Mouse (Mus musculus) MEL (cell line): ENCODE results near the gene Hsp90ab1. TPM values are rescaled to one million over a fixed set of nuclear protein-coding genes. Genes with fewer than 3 reads are reported as not detected.

Experiments
- DNase-seq: peaks from one replicate; pipeline ENCODE4 v3.0.0; 2011; ENCODE audit warnings: low read depth, low spot score
- H3K27ac ChIP-seq: 2 replicates; pipeline ENCODE4 v1.5.1; 2012; ENCODE audit warnings: low read depth, mild to moderate bottlenecking, control low read depth, low read length, moderate library complexity; ENCODE audit not compliant: control insufficient read depth
- H3K27me3 ChIP-seq, 2 experiments: fragments of 150-350 bp in 1 of 2; sonication (generic) in 1 of 2; 2 replicates each; pipeline ENCODE4 v1.6.1; 2012; ENCODE audit warnings: low read length in 2 of 2, mild to moderate bottlenecking in 2 of 2, improper control_type of control experiment in 1 of 2, moderate library complexity in 1 of 2; ENCODE audit not compliant: insufficient read depth in 2 of 2, control insufficient read depth in 1 of 2
- H3K36me3 ChIP-seq, 2 experiments: 2 replicates each; pipeline ENCODE4 v1.6.1; 2012 to 2014; ENCODE audit warnings: low read length in 2 of 2, improper control_type of control experiment in 1 of 2, inconsistent platforms in 1 of 2, mild to moderate bottlenecking in 1 of 2; ENCODE audit not compliant: insufficient read depth in 2 of 2, control insufficient read depth in 1 of 2
- H3K4me1 ChIP-seq, 2 experiments: fragments of 150-350 bp in 1 of 2; sonication (generic) in 1 of 2; 2 replicates each; pipeline ENCODE4 v1.6.1; 2012; ENCODE audit warnings: low read length in 2 of 2, improper control_type of control experiment in 1 of 2, mild to moderate bottlenecking in 1 of 2; ENCODE audit not compliant: insufficient read depth in 2 of 2, control insufficient read depth in 1 of 2
- H3K4me3 ChIP-seq, 2 experiments: fragments of 150-350 bp in 1 of 2; sonication (generic) in 1 of 2; 2 replicates each; pipeline ENCODE4 v1.5.1; 2012; ENCODE audit warnings: low read depth in 2 of 2, low read length in 2 of 2, mild to moderate bottlenecking in 2 of 2, moderate library complexity in 2 of 2, control low read depth in 1 of 2, improper control_type of control experiment in 1 of 2; ENCODE audit not compliant: control insufficient read depth in 1 of 2, insufficient read depth in 1 of 2
- H3K79me2 ChIP-seq: 2 replicates; pipeline ENCODE4 v1.6.1; 2012; ENCODE audit warnings: mild to moderate bottlenecking, low read length, moderate library complexity; ENCODE audit not compliant: control insufficient read depth, poor library complexity, insufficient read depth
- H3K9ac ChIP-seq: 2 replicates; pipeline ENCODE4 v1.6.1; 2012; ENCODE audit warnings: low read depth, mild to moderate bottlenecking, control low read depth, low read length, moderate library complexity; ENCODE audit not compliant: control insufficient read depth, poor library complexity, severe bottlenecking
- H3K9me3 ChIP-seq: fragments of 150-350 bp; sonication (generic); replicated peaks from 2 replicates; pipeline ENCODE4 v1.6.1; 2012; ENCODE audit warnings: mild to moderate bottlenecking, low read length, improper control_type of control experiment, moderate library complexity; ENCODE audit not compliant: insufficient read depth
- CHD1 ChIP-seq: IDR thresholded peaks from 2 replicates; pipeline ENCODE4 v1.6.1; 2012; ENCODE audit warnings: low read depth, mild to moderate bottlenecking, inconsistent platforms, low read length, improper control_type of control experiment
- CTCF ChIP-seq, 3 experiments: IDR thresholded peaks in 2 of 3; conservative IDR thresholded peaks in 1 of 3; 2 replicates each; pipeline ENCODE4 v1.5.1; 2011 to 2012; ENCODE audit warnings: low read length in 3 of 3, low read depth in 2 of 3, mild to moderate bottlenecking in 2 of 3, improper control_type of control experiment in 1 of 3, inconsistent platforms in 1 of 3, mixed read lengths in 1 of 3, moderate library complexity in 1 of 3; ENCODE audit not compliant: control insufficient read depth in 1 of 3, insufficient read depth in 1 of 3, poor library complexity in 1 of 3, severe bottlenecking in 1 of 3
- EP300 ChIP-seq, 2 experiments: IDR thresholded peaks; 2 replicates each; pipeline ENCODE4 v1.6.1; 2011; ENCODE audit warnings: improper control_type of control experiment in 2 of 2, low read length in 2 of 2, low read depth in 1 of 2, mild to moderate bottlenecking in 1 of 2
- ETS1 ChIP-seq: IDR thresholded peaks from 2 replicates; pipeline ENCODE4 v1.6.1; 2012; ENCODE audit warnings: low read depth, mild to moderate bottlenecking, inconsistent platforms, low read length, improper control_type of control experiment, moderate library complexity
- GABPA ChIP-seq: IDR thresholded peaks from 2 replicates; pipeline ENCODE4 v1.6.1; 2012; ENCODE audit warnings: low read depth, mild to moderate bottlenecking, inconsistent platforms, low read length, improper control_type of control experiment, moderate library complexity
- GATA1 ChIP-seq: IDR thresholded peaks from 2 replicates; pipeline ENCODE4 v1.6.1; 2011; ENCODE audit warnings: low read depth, low read length, improper control_type of control experiment
- MAX ChIP-seq: IDR thresholded peaks from 2 replicates; pipeline ENCODE4 v1.6.1; 2011; ENCODE audit warnings: low read length, improper control_type of control experiment
- POLR2A ChIP-seq, 2 experiments: IDR thresholded peaks; 2 replicates each; pipeline ENCODE4 v1.6.1; 2011 to 2012; ENCODE audit warnings: low read length in 2 of 2, mild to moderate bottlenecking in 2 of 2, control low read depth in 1 of 2, improper control_type of control experiment in 1 of 2, low read depth in 1 of 2, moderate library complexity in 1 of 2; ENCODE audit not compliant: control insufficient read depth in 1 of 2, insufficient read depth in 1 of 2, poor library complexity in 1 of 2
- POLR2AphosphoS5 ChIP-seq: IDR thresholded peaks from 2 replicates; pipeline ENCODE4 v1.6.1; 2012; ENCODE audit warnings: low read depth, borderline replicate concordance, mild to moderate bottlenecking, inconsistent platforms, low read length, moderate library complexity, mixed read lengths
- RAD21 ChIP-seq: IDR thresholded peaks from 2 replicates; pipeline ENCODE4 v1.6.1; 2011; ENCODE audit warnings: mild to moderate bottlenecking, low read depth, low read length, improper control_type of control experiment
- RCOR1 ChIP-seq: IDR thresholded peaks from 2 replicates; pipeline ENCODE4 v1.6.1; 2012; ENCODE audit warnings: low read depth, mild to moderate bottlenecking, inconsistent platforms, low read length, improper control_type of control experiment
- TAL1 ChIP-seq: IDR thresholded peaks from 2 replicates; pipeline ENCODE4 v1.6.1; 2012; ENCODE audit warnings: mild to moderate bottlenecking, inconsistent platforms, low read length, moderate library complexity, mixed read lengths
- TBP ChIP-seq: IDR thresholded peaks from 2 replicates; pipeline ENCODE4 v1.8.0; 2011; ENCODE audit warnings: low read depth, low read length, improper control_type of control experiment
- TCF12 ChIP-seq: IDR thresholded peaks from 2 replicates; pipeline ENCODE4 v1.6.1; 2014; ENCODE audit warnings: low read depth, mild to moderate bottlenecking, inconsistent platforms, low read length, improper control_type of control experiment, moderate library complexity
- UBTF ChIP-seq: IDR thresholded peaks from 2 replicates; pipeline ENCODE4 v1.6.1; 2012; ENCODE audit warnings: low read depth, mild to moderate bottlenecking, inconsistent platforms, low read length, improper control_type of control experiment, moderate library complexity, borderline replicate concordance; ENCODE audit not compliant: insufficient read depth
- USF1 ChIP-seq: IDR thresholded peaks from 2 replicates; pipeline ENCODE4 v1.6.1; 2014; ENCODE audit warnings: low read depth, mild to moderate bottlenecking, inconsistent platforms, low read length, improper control_type of control experiment, moderate library complexity
- USF2 ChIP-seq, 2 experiments: IDR thresholded peaks; 2 replicates each; pipeline ENCODE4 v1.6.1; 2011 to 2012; ENCODE audit warnings: improper control_type of control experiment in 2 of 2, low read length in 2 of 2, borderline replicate concordance in 1 of 2, inconsistent platforms in 1 of 2, low read depth in 1 of 2, mild to moderate bottlenecking in 1 of 2; ENCODE audit not compliant: insufficient read depth in 1 of 2
- ZC3H11A ChIP-seq: IDR thresholded peaks from 2 replicates; pipeline ENCODE4 v1.6.1; 2012; ENCODE audit warnings: low read depth, mild to moderate bottlenecking, inconsistent platforms, low read length, improper control_type of control experiment
- ZKSCAN1 ChIP-seq: IDR thresholded peaks from 2 replicates; pipeline ENCODE4 v1.6.1; 2012; ENCODE audit warnings: low read depth, mild to moderate bottlenecking, inconsistent platforms, low read length, improper control_type of control experiment, moderate library complexity
- ZMIZ1 ChIP-seq: IDR thresholded peaks from 2 replicates; pipeline ENCODE4 v1.6.1; 2012; ENCODE audit warnings: low read depth, mild to moderate bottlenecking, inconsistent platforms, low read length, improper control_type of control experiment, moderate library complexity
- polyA plus RNA-seq, 2 experiments: library from polyadenylated mRNA; stranded (reverse) in 1 of 2; unstranded in 1 of 2; fragments of >175 nt in 1 of 2; fragments of >200 nt in 1 of 2; gene quantifications; 2 replicates each; pipeline versions ENCODE4 v1.2.1 to v1.2.4; 2012; ENCODE audit warnings: low replicate concordance in 2 of 2, low read depth in 1 of 2; ENCODE audit not compliant: insufficient read length in 2 of 2, insufficient read depth in 1 of 2, missing spikeins in 1 of 2
- total RNA-seq: library from RNA; depleted of rRNA; stranded (reverse); fragments of 300-350 nt; gene quantifications from 2 replicates; pipeline ENCODE4 v1.2.3, GENCODE M21; 2012

Gene Hsp90ab1
- total and polyA plus RNA-seq, 3 experiments = 1,032 to 27,726 (median 4,130) TPM

GRCm38 (mm10) chr17:45555452-45556106, 17.5 kb downstream of the Hsp90ab1 start, which contains the start of gene Nfkbie (continued):
- TF ChIP-seq POLR2AphosphoS5 (no peak), CHD1 (no peak), GABPA (no peak), TBP (peak; percentile 33; the same call in 1 of the 2 replicates), CTCF (IDR thresholded peaks at IDR 0.05 in 2 of 3, conservative IDR thresholded peaks at IDR 0.05 in 1 of 3; ENCODE audit: control insufficient read depth in 1 of 3, insufficient read depth in 1 of 3, low read depth in 2 of 3, low read length in 3 of 3, poor library complexity in 1 of 3, severe bottlenecking in 1 of 3) (no peak), ZKSCAN1 (no peak), TAL1 (no peak), ZC3H11A (0 out of 2 replicates have a peak, but pooled peaks have one; percentile 4), ZMIZ1 (peak; percentile 30; the same call in 1 of the 2 replicates), UBTF (no peak)

- Histone ChIP-seq H3K36me3 (peaks cover 0 to 11% of the 10 kb centered on the region in 2 experiments; a peak in 2 of 4 replicates), H3K9me3 (no peaks in the 10 kb centered on the region), H3K4me1 (peaks cover 0 to 28% of the 10 kb centered on the region in 2 experiments; a peak in 3 of 4 replicates), H3K9ac (no peak overlapping the region), H3K27me3 (peaks cover 0 to 2% of the 10 kb centered on the region in 2 experiments; a peak in 3 of 4 replicates), H3K79me2 (no peaks in the 10 kb centered on the region; the same call in 1 of the 2 replicates)
- peak; percentile 17; the same call in 1 of the 2 replicates for TF ChIP-seq TCF12
- no peak; the same call in 1 of the 2 replicates for TF ChIP-seq ETS1
- TF ChIP-seq USF2 (IDR thresholded peaks at IDR 0.05; ENCODE audit: borderline replicate concordance in 1 of 2, insufficient read depth in 1 of 2, low read depth in 1 of 2, low read length in 2 of 2) = no peak
- peak; percentile 56 for TF ChIP-seq TAL1
- no peak for TF ChIP-seq ZMIZ1
- no peak for TF ChIP-seq GATA1
- peak; percentile 67 for TF ChIP-seq RCOR1
- TF ChIP-seq GABPA = no peak
- TF ChIP-seq POLR2A (IDR thresholded peaks at IDR 0.05; ENCODE audit: control insufficient read depth in 1 of 2, insufficient read depth in 1 of 2, low read depth in 1 of 2, low read length in 2 of 2, poor library complexity in 1 of 2) = no peak
- TF ChIP-seq EP300 (IDR thresholded peaks at IDR 0.05; ENCODE audit: low read depth in 1 of 2, low read length in 2 of 2) = 0 out of 4 replicates have a peak, but pooled peaks of 1 of the 2 experiments have one; percentile 20
- TF ChIP-seq RAD21 = no peak
- no peak for TF ChIP-seq USF1
- no peak for TF ChIP-seq ZC3H11A
- no peak for TF ChIP-seq MAX
- TF ChIP-seq CTCF (IDR thresholded peaks at IDR 0.05 in 2 of 3, conservative IDR thresholded peaks at IDR 0.05 in 1 of 3; ENCODE audit: control insufficient read depth in 1 of 3, insufficient read depth in 1 of 3, low read depth in 2 of 3, low read length in 3 of 3, poor library complexity in 1 of 3, severe bottlenecking in 1 of 3) = no peak
- TF ChIP-seq ZKSCAN1 = no peak
- TF ChIP-seq, all 39 proteins: peak for 4
- no peak overlapping the region for H3K4me3 ChIP-seq
- peak; percentile 55 for DNase-seq
- H3K27ac ChIP-seq = no peak overlapping the region; the same call in 1 of the 2 replicates
These were observed 18.7 kb downstream of the Hsp90ab1 start for GRCm38 (mm10) chr17:45554420-45554819.
